Mouse (Mus musculus) bone marrow macrophage, adult 2 months (primary cell): ENCODE measurements around the gene Kcnip4.

Experiments used
- CTCF ChIP-seq: IDR thresholded peaks from 2 replicates; pipeline ENCODE4 v1.5.1; 2012; ENCODE audit warnings: low read depth, mild to moderate bottlenecking, low read length, moderate library complexity
- POLR2A ChIP-seq: IDR thresholded peaks from 2 replicates; pipeline ENCODE4 v1.6.1; 2012; ENCODE audit warnings: mild to moderate bottlenecking, low read depth, low read length, borderline replicate concordance

GRCm38 (mm10) chr5:48588014-48588413 is 936.7 kb downstream of the Kcnip4 start:
- no peak for TF ChIP-seq CTCF
- no peak for TF ChIP-seq POLR2A
